Mouse (Mus musculus) cerebellum, adult 2 months (tissue): ENCODE data around the gene S100a4.
A peak's percentile ranks its signal among the peaks of the same experiment; 100 is the strongest.

Source experiments
- CTCF ChIP-seq: fragments of 200-500 bp; IDR thresholded peaks from 2 replicates; pipeline ENCODE4 v1.5.1; 2011; ENCODE audit warnings: low read depth, mild to moderate bottlenecking, control low read depth, low read length, moderate library complexity, borderline replicate concordance; ENCODE audit not compliant: insufficient read depth
- POLR2A ChIP-seq: fragments of 200-500 bp; IDR thresholded peaks from 2 replicates; pipeline ENCODE4 v1.6.1; 2011; ENCODE audit warnings: low read length, control low read depth, borderline replicate concordance; ENCODE audit not compliant: insufficient read depth

DNA sequence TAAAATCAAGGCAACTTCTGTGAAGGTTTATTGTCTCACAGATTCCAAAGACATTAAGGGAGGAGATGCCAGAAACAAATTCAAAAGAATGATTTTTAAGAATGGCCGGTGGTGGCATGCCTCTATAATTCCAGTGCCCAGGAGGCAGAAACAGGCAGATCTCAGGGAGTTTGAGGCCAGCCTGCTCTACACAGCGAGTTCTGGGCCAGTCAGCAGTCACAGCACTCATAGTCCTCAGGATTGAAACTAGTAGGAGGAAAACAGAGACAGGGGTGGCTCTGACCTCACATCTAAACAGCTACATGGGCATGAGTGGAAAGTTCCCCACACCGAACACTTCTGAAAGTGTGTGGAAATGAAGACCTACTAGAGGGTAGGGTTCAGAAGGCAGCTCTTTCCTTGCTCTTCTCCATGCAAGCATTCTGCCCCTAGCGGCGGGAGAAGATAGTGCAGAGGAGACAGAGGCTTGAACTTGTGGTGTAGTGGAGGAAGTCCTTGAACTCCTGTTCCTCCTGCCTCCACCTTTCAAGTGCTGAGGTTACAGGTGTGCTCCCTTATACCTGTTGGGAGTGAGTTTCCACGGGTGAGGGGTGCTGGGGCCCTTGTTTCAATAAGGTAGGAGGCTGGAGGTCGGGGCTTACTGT, 36.1 kb downstream of the S100a4 start:
- no peak for TF ChIP-seq POLR2A
- peak; percentile 55 for TF ChIP-seq CTCF
